Mouse (Mus musculus): ENCODE measurements around the gene Galnt16.

Galnt16 gene

DNA sequence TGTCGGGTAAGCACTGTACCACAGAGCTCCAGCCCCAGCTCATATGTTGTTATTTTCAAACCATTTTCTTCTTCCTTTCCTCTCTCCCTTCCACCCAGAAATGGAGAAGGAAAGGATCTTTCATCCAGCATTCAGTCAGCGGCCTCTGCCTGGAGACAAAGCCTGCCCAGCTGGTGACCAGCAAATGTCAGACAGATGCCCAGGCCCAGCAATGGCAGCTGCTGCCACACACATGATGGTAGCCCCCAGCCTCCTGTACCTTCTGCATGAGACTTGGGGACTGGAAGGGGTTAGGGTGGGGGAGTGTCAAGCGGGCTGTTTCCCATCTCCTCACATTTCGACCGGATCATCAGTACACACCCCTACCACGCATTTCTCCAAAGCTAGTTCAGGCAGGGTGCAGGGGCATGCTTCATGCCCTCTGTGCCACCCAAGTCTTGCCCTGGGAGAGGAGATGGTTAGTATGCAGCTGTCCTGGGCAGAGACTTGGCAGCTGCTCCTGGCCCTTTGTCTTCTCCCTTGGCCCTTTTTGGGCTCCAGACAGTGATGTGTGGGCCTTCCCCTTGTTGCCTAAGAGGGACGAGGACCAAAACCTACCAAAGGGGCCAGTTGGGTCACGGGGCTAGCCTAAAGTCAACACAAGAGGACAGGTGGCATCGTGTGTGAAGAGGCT, 83.7 kb downstream of the Galnt16 start:
- no peak for DNase-seq

- DNase-seq = no peak
Measured at GRCm38 (mm10) chr12:80602432-80602831, 84.4 kb downstream of the Galnt16 start.

DNA sequence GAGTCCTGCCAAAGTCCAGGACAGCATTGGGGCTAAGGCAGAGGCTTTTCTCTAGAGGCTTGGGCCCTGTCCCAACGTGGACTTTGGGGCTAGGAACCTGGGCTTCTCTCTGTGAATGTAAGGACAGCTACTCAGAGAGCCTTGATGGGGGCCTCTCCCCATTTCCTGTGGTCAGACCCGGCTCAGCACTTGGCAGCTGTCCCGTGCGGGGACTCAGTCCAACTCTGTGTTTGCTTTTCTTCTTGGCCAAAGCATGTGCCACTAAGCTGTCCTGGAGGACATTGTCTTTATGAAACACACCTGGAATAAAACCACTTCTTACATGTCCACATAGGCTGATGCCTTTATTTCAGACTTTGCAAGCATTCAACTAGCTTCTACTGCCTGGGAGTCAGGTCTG, 85.5 kb downstream of the Galnt16 start:
- DNase-seq = peak; percentile 34

DNA sequence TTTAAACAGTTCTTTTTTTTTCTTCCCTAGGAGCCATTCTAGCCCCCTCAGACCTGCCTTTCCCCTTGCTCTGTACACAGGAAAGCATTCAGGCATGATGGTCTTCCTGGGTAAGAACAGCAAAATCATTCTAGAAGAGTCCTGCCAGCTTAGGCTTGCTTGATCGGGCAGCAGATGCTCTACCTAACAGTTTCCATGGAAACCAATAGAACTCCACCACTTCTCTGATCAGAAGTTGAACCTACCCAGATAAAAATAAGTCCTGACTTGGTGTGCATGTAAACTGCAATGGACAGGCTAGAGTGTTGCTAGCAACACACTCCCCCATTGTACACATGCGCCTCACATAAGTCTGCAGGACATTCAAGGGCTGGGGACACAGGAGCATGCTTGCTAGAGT, 86.1 kb downstream of the Galnt16 start:
- DNase-seq = no peak

DNA sequence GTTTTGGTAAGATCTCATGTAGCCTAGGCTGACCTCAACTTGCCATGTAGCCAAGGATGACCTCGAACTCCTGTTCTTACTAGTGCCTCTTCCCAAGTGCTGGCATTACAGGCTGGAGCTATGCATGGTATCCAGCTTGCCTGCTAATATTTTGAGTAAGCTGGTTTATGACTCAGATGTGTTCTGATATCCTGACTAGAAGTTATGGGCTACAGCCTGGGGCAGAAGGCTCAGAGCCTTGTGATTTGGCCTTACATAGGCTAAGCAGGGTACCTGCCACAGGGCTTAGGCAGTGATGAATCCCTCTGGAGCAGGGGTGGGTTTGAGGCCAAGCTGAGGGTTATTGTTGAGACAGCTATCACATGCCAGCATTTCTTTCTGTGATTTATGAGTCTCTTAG, 90.5 kb downstream of the Galnt16 start:
- DNase-seq = no peak

- no peak for DNase-seq
Measured at GRCm38 (mm10) chr12:80609928-80610327, 91.9 kb downstream of the Galnt16 start.

- DNase-seq = no peak
Measured at GRCm38 (mm10) chr12:80612113-80612791, 94.2 kb downstream of the Galnt16 start.

GRCm38 (mm10) chr12:80615371-80616257, 97.5 kb downstream of the Galnt16 start:
- no peak for DNase-seq

DNA sequence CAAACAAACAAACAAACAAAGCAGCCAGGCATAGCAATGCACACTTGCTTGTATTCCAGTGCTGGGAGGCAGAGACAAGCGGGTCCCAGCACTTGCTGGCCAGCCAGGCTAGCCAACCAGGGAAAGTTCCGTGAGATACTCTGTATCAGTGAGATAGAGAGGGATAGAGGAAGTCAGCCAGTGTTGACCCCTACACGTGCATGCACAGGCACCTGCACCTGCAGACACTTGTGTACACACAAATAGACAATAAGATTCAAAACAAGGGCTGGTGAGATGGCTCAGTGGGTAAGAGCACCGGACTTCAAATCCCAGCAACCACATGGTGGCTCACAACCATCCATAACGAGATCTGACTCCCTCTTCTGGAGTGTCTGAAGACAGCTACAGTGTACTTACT, 102.4 kb downstream of the Galnt16 start:
- DNase-seq = no peak

GRCm38 (mm10) chr12:80631790-80632189, 113.7 kb downstream of the Galnt16 start:
- DNase-seq = no peak

- peak; percentile 47 for DNase-seq
Measured at GRCm38 (mm10) chr12:80642725-80643692, 124.9 kb downstream of the Galnt16 start.

- peak; percentile 91 for DNase-seq
Measured at GRCm38 (mm10) chr12:80643693-80644505, 125.8 kb downstream of the Galnt16 start, which contains the start of the genes Slc39a9 and Erh. Gene Slc39a9, plus strand, starts transcription at chr12:80643883. Gene Erh, minus strand, starts transcription at chr12:80644341.

- DNase-seq = no peak
Measured at GRCm38 (mm10) chr12:80644506-80644868, 126.4 kb downstream of the Galnt16 start.

DNA sequence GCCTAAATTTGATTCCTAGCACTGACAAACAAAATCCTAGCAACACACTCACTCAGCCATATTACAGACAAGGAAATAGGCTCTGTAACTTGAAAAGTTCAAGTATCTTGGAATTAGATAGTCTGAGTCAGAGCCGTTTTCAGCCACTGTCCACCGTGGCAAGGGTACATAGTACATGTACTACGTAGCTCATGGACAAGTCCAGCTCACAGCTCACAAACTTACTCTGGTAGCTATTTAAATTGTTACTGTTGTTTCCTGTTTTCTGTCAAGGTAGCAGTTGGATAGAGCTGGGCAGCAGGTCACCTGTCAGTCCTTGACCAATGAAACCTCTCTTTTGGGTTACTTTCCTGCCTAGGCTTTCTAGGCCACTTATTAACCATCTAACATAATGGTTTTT, 128.3 kb downstream of the Galnt16 start:
- no peak for DNase-seq

GRCm38 (mm10) chr12:80653951-80654658, 136.0 kb downstream of the Galnt16 start:
- DNase-seq = no peak

GRCm38 (mm10) chr12:80654659-80655025, 136.6 kb downstream of the Galnt16 start:
- DNase-seq = no peak

DNA sequence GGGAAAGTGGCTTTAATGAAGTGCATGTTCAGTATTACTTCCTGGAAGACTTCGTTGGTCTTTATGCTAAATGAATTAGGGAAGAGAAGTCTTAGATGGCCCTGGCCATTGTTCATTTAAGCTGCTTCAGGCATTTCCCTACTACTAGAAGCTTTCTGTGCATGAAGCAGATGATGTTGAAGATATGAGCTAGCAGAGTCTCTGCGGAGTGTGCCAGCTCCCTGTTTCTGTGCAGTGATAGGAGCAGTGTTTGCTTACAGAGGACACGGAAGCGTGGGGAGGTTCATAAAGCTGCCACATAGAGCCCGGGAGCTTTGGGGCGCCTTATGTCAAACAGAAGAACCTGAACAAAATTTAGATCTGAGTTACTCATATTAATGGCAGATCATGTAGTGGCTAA, 140.6 kb downstream of the Galnt16 start:
- no peak for DNase-seq

- no peak for DNase-seq
Measured at GRCm38 (mm10) chr12:80662322-80662721, 144.2 kb downstream of the Galnt16 start.

- no peak for DNase-seq
Measured at GRCm38 (mm10) chr12:80663935-80664334, 145.9 kb downstream of the Galnt16 start.

DNA sequence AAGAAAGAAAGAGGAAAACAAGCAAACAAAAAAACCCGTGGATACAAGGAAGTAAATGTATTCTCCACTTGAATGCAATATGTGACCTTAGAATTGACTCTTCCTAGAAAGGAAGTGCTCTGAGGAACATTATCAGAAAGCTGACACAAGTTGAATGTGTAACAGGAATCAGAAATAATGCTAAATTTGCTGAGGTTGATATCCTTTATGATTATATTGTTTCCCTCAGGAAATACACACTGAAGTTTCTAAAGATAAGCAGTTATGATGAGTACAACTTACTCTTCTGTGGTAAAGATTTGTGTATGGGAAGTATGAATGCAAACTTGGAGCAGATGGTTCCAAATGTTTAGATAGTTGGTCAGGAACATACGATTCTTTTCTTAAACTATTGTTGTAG, 150.3 kb downstream of the Galnt16 start:
- DNase-seq = no peak

DNA sequence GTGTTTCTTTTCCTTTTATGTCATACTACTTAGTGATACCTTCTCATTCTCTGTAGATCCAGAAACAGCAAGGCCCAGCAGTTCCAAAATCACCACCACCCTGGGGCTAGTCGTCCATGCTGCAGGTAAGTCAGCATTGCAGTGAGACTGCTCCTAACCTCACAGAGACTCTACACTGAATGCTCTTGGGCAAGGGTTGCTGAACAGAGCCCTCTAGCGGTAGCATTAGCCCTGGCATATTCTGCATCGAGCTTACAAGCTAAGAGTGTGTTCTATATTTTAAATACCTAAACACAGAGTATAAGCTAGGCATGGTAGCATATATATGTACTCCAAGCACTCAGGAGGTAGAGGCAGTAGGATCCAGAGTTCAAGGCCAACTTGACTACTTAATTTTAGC, 155.1 kb downstream of the Galnt16 start:
- peak; percentile 56 for DNase-seq
